Mouse (Mus musculus) C2C12 (cell line): ENCODE measurements at regions not wholly inside any gene's neighbourhood (a gene's known extent, or its start where the extent isn't known, plus 50 kb on each side); places are given as distances from the start of the nearest gene placed in this dataset.

ENCODE experiments used
- H3K27me3 ChIP-seq: one replicate; pipeline ENCODE4 v1.6.1; 2011; ENCODE audit not compliant: control insufficient read depth, insufficient read depth, insufficient read length
- H3K36me3 ChIP-seq: one replicate; pipeline ENCODE4 v1.6.1; 2011; ENCODE audit not compliant: control insufficient read depth, insufficient read depth
- H3K4me3 ChIP-seq: one replicate; pipeline ENCODE4 v1.5.1; 2011; ENCODE audit warnings: mild to moderate bottlenecking, control low read depth; ENCODE audit not compliant: poor library complexity, insufficient read depth, severe bottlenecking
- H3K79me2 ChIP-seq: one replicate; pipeline ENCODE4 v1.6.1; 2011; ENCODE audit not compliant: control insufficient read depth, insufficient read depth
- H3K79me3 ChIP-seq: one replicate; pipeline ENCODE4 v1.6.1; 2011; ENCODE audit warnings: low read depth, control low read depth
- H3ac ChIP-seq: one replicate; pipeline ENCODE3; 2011; ENCODE audit warnings: low read depth; ENCODE audit not compliant: control insufficient read depth, insufficient read length
- CEBPB ChIP-seq: IDR thresholded peaks from one replicate; pipeline ENCODE4 v1.6.1; 2011; ENCODE audit warnings: low read depth, mild to moderate bottlenecking, control low read depth, moderate library complexity
- CTCF ChIP-seq: IDR thresholded peaks from one replicate; pipeline ENCODE4 v1.5.1; 2011; ENCODE audit not compliant: control insufficient read depth, insufficient read depth, insufficient read length
- FOSL1 ChIP-seq: IDR thresholded peaks from one replicate; pipeline ENCODE4 v1.8.0; 2011; ENCODE audit warnings: mild to moderate bottlenecking, low read length; ENCODE audit not compliant: poor library complexity, insufficient read depth, severe bottlenecking
- MAX ChIP-seq: IDR thresholded peaks from one replicate; pipeline ENCODE4 v1.6.1; 2011; ENCODE audit warnings: mild to moderate bottlenecking, control low read depth
- MYOD1 ChIP-seq: IDR thresholded peaks from one replicate; pipeline ENCODE4 v1.6.1; 2011; ENCODE audit warnings: low read depth; ENCODE audit not compliant: control insufficient read depth, insufficient read length
- MYOG ChIP-seq: IDR thresholded peaks from one replicate; pipeline ENCODE4 v1.6.1; 2011; ENCODE audit not compliant: control insufficient read depth, insufficient read length; ENCODE audit errors: extremely low read depth
- USF1 ChIP-seq: IDR thresholded peaks from one replicate; pipeline ENCODE4 v1.6.1; 2011; ENCODE audit warnings: low read depth, mild to moderate bottlenecking, control low read depth, moderate library complexity

- Histone ChIP-seq H3K27me3 (no peaks in the 10 kb centered on the region), H3K4me3 (no peak overlapping the region), H3K79me2 (no peaks in the 10 kb centered on the region), H3K36me3 (no peaks in the 10 kb centered on the region), H3K79me3 (no peaks in the 10 kb centered on the region), H3ac (no peak overlapping the region)
- TF ChIP-seq CEBPB, result no peak
- no peak for TF ChIP-seq FOSL1
- peak; percentile 42 for TF ChIP-seq USF1
Measured at GRCm38 (mm10) chr2:84549626-84550025, 73.1 kb upstream of the Tfpi start.

DNA sequence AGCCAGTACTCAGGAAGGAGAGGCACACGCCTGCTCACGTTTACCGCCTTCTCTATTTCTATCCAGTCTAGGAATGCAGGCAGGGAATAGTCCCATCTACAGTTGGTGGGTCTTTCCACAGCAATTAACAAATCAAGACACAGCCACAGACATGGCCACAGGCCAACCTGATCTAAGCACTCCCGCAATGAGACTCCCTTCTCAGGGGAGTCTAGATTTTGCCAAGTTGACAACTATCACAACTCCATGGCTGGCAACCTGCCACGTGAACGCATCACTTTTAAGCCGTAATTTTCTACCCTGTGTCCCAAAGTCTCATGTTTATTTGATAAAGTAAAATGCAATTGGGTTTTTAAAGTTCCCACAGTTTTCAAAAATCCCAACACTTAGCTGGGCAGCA is 72.0 kb upstream of the Tfpi start:
- TF ChIP-seq CEBPB, result no peak
- TF ChIP-seq CTCF, result no peak
- TF ChIP-seq USF1, result no peak
- no peak for TF ChIP-seq MYOG
- TF ChIP-seq FOSL1, result no peak
- TF ChIP-seq MAX, result no peak
- no peak for TF ChIP-seq MYOD1
- Histone ChIP-seq H3K4me3 (no peak overlapping the region), H3K36me3 (no peaks in the 10 kb centered on the region), H3K79me3 (no peaks in the 10 kb centered on the region), H3K79me2 (no peaks in the 10 kb centered on the region), H3ac (no peak overlapping the region), H3K27me3 (no peaks in the 10 kb centered on the region)

DNA sequence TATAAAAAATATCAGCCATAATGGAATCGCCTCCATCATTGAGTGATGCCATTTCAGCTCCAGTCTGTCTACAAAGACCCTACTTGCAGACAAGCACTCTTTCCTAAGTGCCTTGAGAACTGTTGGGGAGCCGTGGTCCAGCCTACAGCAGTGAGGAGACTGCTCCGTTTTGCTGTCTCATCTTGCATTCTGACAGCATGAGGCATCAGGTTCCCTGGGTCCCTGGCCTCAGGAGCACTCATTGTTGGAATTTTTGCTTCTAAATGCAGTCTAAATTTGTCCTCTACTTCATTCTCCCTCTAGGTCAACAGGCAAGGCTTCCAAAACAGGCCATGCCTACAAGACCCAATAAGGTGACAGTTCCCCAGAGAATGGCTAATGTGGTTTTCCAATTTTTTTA is 69.1 kb upstream of the Tfpi start:
- TF ChIP-seq CTCF (no peak), CEBPB (no peak), MYOD1 (no peak), USF1 (no peak), FOSL1 (no peak), MYOG (no peak)
- no peaks in the 10 kb centered on the region for H3K79me2 ChIP-seq
- H3K27me3 ChIP-seq, result no peaks in the 10 kb centered on the region

GRCm38 (mm10) chr2:84544739-84545138 is 68.2 kb upstream of the Tfpi start:
- H3K79me2 ChIP-seq, result no peaks in the 10 kb centered on the region
- H3K36me3 ChIP-seq, result no peaks in the 10 kb centered on the region
- H3K27me3 ChIP-seq, result no peaks in the 10 kb centered on the region
- H3K79me3 ChIP-seq, result no peaks in the 10 kb centered on the region
- no peak overlapping the region for H3ac ChIP-seq
- H3K4me3 ChIP-seq, result no peak overlapping the region
- TF ChIP-seq USF1 (no peak), MYOG (no peak), MYOD1 (no peak), CEBPB (no peak), FOSL1 (no peak), CTCF (no peak), MAX (no peak)

More for the DNA sequence above, 69.1 kb upstream of the Tfpi start:
- no peaks in the 10 kb centered on the region for H3K36me3 ChIP-seq
- no peaks in the 10 kb centered on the region for H3K79me3 ChIP-seq
- H3ac ChIP-seq, result no peak overlapping the region
- no peak overlapping the region for H3K4me3 ChIP-seq

- no peaks in the 10 kb centered on the region for H3K79me2 ChIP-seq
- no peaks in the 10 kb centered on the region for H3K79me3 ChIP-seq
- no peak overlapping the region for H3K4me3 ChIP-seq
- H3K27me3 ChIP-seq, result no peaks in the 10 kb centered on the region
- no peaks in the 10 kb centered on the region for H3K36me3 ChIP-seq
- TF ChIP-seq USF1 (no peak), MAX (no peak), CEBPB (no peak), FOSL1 (no peak), MYOD1 (no peak), CTCF (no peak), MYOG (no peak)
- H3ac ChIP-seq, result no peak overlapping the region
Measured at GRCm38 (mm10) chr2:84544146-84544545, 67.6 kb upstream of the Tfpi start.

DNA sequence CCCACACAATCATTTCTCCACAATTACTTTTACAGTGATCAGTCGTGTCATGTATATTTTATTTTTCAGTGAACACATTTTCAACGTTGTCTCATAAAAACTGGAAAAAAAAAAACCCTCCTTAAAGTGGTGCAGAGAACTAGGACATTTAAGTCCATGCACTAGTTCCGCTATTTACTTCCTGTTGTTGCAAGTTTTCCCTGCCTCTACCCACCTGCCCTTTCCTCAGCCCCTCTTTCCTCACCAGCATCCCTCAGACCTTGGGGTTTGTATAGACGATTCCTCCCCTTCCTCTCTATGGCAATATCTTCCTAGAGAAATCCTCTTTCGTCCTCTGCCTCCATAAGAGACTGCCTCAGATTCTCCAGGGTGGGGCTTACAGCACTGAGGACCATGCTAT is 64.9 kb upstream of the Tfpi start:
- TF ChIP-seq FOSL1 (no peak), MYOG (no peak), USF1 (no peak), CEBPB (no peak), MAX (no peak), CTCF (no peak), MYOD1 (no peak)
- Histone ChIP-seq H3K36me3 (no peaks in the 10 kb centered on the region), H3K79me2 (no peaks in the 10 kb centered on the region), H3K27me3 (no peaks in the 10 kb centered on the region), H3K79me3 (no peaks in the 10 kb centered on the region), H3ac (no peak overlapping the region), H3K4me3 (no peak overlapping the region)
